Mouse (Mus musculus) liver, postnatal 0 days (tissue): Measurements from ENCODE around the gene Nrp2. TPM values are rescaled to one million over a fixed set of nuclear protein-coding genes. Genes with fewer than 3 reads are reported as not detected.

Source experiments
- ATAC-seq: fragments of 200-750 bp; cut with Nextera tagmentation; 2 replicates; pipeline ENCODE4 v1.8.0; 2017; ENCODE audit warnings: mild to moderate bottlenecking, moderate library complexity
- DNase-seq: peaks from one replicate; pipeline ENCODE4 v3.0.0-alpha.2; 2016
- H3K27ac ChIP-seq: fragments of 300-500 bp; sonication (generic); 2 replicates; pipeline ENCODE4 v1.5.1; 2014; ENCODE audit warnings: antibody characterized with exemption, moderate library complexity, mild to moderate bottlenecking, low read depth
- H3K27me3 ChIP-seq: fragments of 300-500 bp; sonication (generic); 2 replicates; pipeline ENCODE4 v1.6.1; 2014; ENCODE audit warnings: low read length, control low read depth, mixed read lengths; ENCODE audit not compliant: insufficient read depth
- H3K36me3 ChIP-seq: fragments of 300-500 bp; sonication (generic); replicated peaks from 2 replicates; pipeline ENCODE4 v1.6.1; 2014; ENCODE audit warnings: mild to moderate bottlenecking, control low read depth, low read length, moderate library complexity, mixed read lengths; ENCODE audit not compliant: insufficient read depth
- H3K4me1 ChIP-seq: fragments of 300-500 bp; sonication (generic); 2 replicates; pipeline ENCODE4 v1.6.1; 2014; ENCODE audit warnings: antibody characterized with exemption, mild to moderate bottlenecking, control low read depth; ENCODE audit not compliant: insufficient read depth
- H3K4me2 ChIP-seq: fragments of 300-500 bp; sonication (generic); 2 replicates; pipeline ENCODE4 v1.6.1; 2014; ENCODE audit warnings: low read depth, mild to moderate bottlenecking, low read length, moderate library complexity, mixed read lengths
- H3K4me3 ChIP-seq: fragments of 300-500 bp; sonication (generic); 2 replicates; pipeline ENCODE4 v1.5.1; 2014; ENCODE audit warnings: low read depth, low read length
- H3K9ac ChIP-seq: fragments of 300-500 bp; sonication (generic); replicated peaks from 2 replicates; pipeline ENCODE4 v1.6.1; 2014; ENCODE audit warnings: mild to moderate bottlenecking, moderate library complexity
- H3K9me3 ChIP-seq: fragments of 300-500 bp; sonication (generic); 2 replicates; pipeline ENCODE4 v1.6.1; 2016; ENCODE audit warnings: mild to moderate bottlenecking, control low read depth, low read length, mixed read lengths
- CTCF ChIP-seq: sonication (generic); IDR thresholded peaks from 2 replicates; pipeline ENCODE4 v1.5.1; 2016; ENCODE audit warnings: antibody characterized with exemption, low read depth
- EP300 ChIP-seq: IDR thresholded peaks from 2 replicates; pipeline ENCODE4 v1.6.1; 2016; ENCODE audit warnings: antibody characterized with exemption, low read depth, mild to moderate bottlenecking
- WGBS: fragments of 180-500 bp; shearing (Covaris S2); extraction: QIAGEN DNeasy Blood & Tissue Kit; methylation state at CpG from one replicate; pipeline ENCODE4 v1.1.7; 2014; ENCODE audit not compliant: insufficient replicate concordance; 5-methylcytosine and 5-hydroxymethylcytosine counted together
- polyA plus RNA-seq: library from polyadenylated mRNA; unstranded; fragments of >200 nt; fragmentation: Nextera tagmentation; extraction: Ambion mirVana; gene quantifications from 2 replicates; pipeline ENCODE4 v1.2.1, GENCODE M21; 2015

The Nrp2 gene
- polyA plus RNA-seq, 1 experiment from 2014 or later: 0.96 TPM

DNA sequence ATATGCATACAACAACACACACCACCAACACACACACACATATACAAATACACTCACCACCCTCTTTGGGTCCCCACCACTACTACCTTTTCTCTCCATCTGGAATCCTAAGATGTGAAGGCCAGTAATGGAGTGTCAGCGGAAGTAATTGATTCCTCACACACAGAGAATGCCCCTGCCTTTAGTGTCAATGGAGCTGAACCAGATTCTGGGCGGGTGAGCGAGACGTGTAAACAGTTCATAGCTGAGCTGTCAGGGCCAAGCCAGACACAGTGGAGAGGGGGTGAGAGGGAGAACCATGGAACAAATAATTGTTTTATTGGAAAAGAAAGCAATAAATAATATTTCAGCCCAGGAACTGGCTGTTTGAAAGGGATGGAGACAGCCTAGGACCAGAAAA, 24.1 kb downstream of the Nrp2 start:
- no peaks in the 10 kb centered on the region for H3K36me3 ChIP-seq
- H3K4me2 ChIP-seq: no peak overlapping the region
- H3K27ac ChIP-seq: no peak overlapping the region
- ATAC-seq (no peak), DNase-seq (no peak)
- 70% methylated on average over 4 of the region's 4 CpGs for WGBS
- H3K9ac ChIP-seq: no peak overlapping the region
- TF ChIP-seq EP300 (no peak), CTCF (no peak)
- H3K4me1 ChIP-seq: peaks cover 16% of the 10 kb centered on the region
- H3K4me3 ChIP-seq: no peak overlapping the region
- no peaks in the 10 kb centered on the region for H3K27me3 ChIP-seq
- H3K9me3 ChIP-seq: no peaks in the 10 kb centered on the region

- no peak overlapping the region for H3K27ac ChIP-seq
- DNase-seq: no peak
- no peak overlapping the region for H3K4me2 ChIP-seq
- 54% methylated on average over 6 of the region's 6 CpGs for whole genome bisulfite sequencing
- TF ChIP-seq EP300: no peak
- no peak for TF ChIP-seq CTCF
- no peak for ATAC-seq
- no peaks in the 10 kb centered on the region for H3K36me3 ChIP-seq
- peaks cover 16% of the 10 kb centered on the region for H3K4me1 ChIP-seq
- H3K4me3 ChIP-seq: no peak overlapping the region
- no peaks in the 10 kb centered on the region for H3K9me3 ChIP-seq
- H3K27me3 ChIP-seq: no peaks in the 10 kb centered on the region
- no peak overlapping the region for H3K9ac ChIP-seq
These were observed 25.3 kb downstream of the Nrp2 start for GRCm38 (mm10) chr1:62728421-62728820.

DNA sequence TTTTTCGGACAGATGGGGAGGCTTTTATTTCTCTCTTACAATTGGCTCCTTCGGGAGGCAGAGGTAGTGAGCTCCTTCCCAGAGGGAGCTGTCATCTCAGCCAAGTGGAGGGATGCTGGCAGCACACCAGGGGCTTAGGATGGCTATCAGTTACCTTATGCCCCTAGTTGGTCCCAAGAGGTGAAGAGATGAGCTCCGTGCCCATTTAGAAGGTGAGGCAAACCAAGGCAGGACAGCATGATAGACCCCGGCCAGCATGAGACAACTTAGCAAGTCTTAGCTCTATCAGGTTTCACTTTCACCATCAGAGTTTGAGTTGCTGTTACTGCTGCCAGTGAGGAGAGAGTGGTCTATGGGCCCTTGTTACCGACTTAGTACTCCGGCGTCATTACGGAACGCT, 25.8 kb downstream of the Nrp2 start:
- Histone ChIP-seq H3K27me3 (no peaks in the 10 kb centered on the region), H3K9ac (no peak overlapping the region), H3K4me2 (no peak overlapping the region), H3K4me3 (no peak overlapping the region), H3K27ac (no peak overlapping the region), H3K9me3 (no peaks in the 10 kb centered on the region), H3K36me3 (no peaks in the 10 kb centered on the region), H3K4me1 (peaks cover 16% of the 10 kb centered on the region)
- TF ChIP-seq EP300 (no peak), CTCF (no peak)
- 75% methylated on average over 9 of the region's 9 CpGs for WGBS
- DNase-seq (no peak), ATAC-seq (no peak)

DNA sequence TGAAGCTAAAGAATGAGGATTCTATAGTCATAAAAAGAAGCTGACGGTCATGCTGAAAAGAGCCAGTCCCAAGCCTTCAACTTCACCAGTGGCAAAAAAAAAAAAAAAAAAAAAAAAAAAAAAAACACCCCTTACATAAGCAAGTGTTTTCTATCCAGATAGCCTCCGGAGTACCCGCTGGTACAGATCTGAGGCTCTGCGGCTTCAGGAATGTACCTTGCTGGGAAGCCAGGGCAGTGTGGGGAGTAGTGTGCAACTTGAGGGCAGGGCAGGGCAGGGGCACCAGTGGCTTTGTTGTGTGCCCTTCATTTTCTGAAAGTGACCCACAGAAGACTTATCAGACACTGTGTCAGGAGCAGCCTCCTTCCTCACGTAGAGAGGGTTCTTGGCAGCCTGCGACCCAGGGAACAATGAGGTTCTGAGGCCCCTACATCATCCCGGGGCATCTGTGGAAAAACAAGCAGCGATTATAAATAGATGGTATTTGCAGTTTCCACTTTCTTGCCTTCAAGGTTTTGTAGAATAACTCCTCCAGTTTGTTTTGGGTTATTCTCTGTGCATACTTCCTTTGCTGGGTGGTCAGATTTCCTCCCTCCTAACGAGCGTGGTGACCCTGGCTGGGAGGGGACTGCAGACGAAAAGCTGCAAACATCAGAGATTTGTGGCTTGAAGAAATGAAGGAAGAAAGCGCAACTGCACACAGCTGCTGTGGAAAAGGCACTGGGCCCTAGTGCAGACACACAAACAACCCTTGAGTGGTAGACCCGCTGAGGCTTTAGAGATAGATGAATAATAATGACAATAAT, 26.5 kb downstream of the Nrp2 start:
- Histone ChIP-seq H3K27ac (no peak overlapping the region), H3K36me3 (no peaks in the 10 kb centered on the region), H3K4me2 (no peak overlapping the region), H3K27me3 (no peaks in the 10 kb centered on the region), H3K4me3 (no peak overlapping the region), H3K9me3 (no peaks in the 10 kb centered on the region), H3K9ac (no peak overlapping the region), H3K4me1 (peaks cover 9% of the 10 kb centered on the region)
- ATAC-seq: no peak
- DNase-seq: no peak
- WGBS: 48% methylated on average over 13 of the region's 13 CpGs
- TF ChIP-seq CTCF (no peak), EP300 (no peak)

GRCm38 (mm10) chr1:62732036-62732435, 29.0 kb downstream of the Nrp2 start:
- Histone ChIP-seq H3K27me3 (no peaks in the 10 kb centered on the region), H3K9ac (no peak overlapping the region), H3K27ac (no peak overlapping the region), H3K4me3 (no peak overlapping the region), H3K36me3 (no peaks in the 10 kb centered on the region), H3K4me2 (no peak overlapping the region), H3K4me1 (no peaks in the 10 kb centered on the region), H3K9me3 (no peaks in the 10 kb centered on the region)
- ATAC-seq (no peak), DNase-seq (no peak)
- TF ChIP-seq CTCF (no peak), EP300 (no peak)
- 78% methylated on average over 6 of the region's 6 CpGs for WGBS

GRCm38 (mm10) chr1:62734420-62734931, 31.4 kb downstream of the Nrp2 start:
- Histone ChIP-seq H3K36me3 (no peaks in the 10 kb centered on the region), H3K4me3 (no peak overlapping the region), H3K9ac (no peak overlapping the region), H3K9me3 (no peaks in the 10 kb centered on the region), H3K4me2 (no peak overlapping the region), H3K27me3 (no peaks in the 10 kb centered on the region), H3K4me1 (no peaks in the 10 kb centered on the region), H3K27ac (no peak overlapping the region)
- TF ChIP-seq EP300: no peak
- TF ChIP-seq CTCF: no peak
- no peak for ATAC-seq
- 62% methylated on average over 5 of the region's 5 CpGs for WGBS
- DNase-seq: no peak
